Mouse (Mus musculus): ENCODE data around the gene Hbs1l. TPM values are rescaled to one million over a fixed set of nuclear protein-coding genes. Genes with fewer than 3 reads are reported as not detected.
"Not testable (repeated sequence)": the region's sequence is repeated elsewhere in the genome, so short reads cannot be mapped to it uniquely, and the experiment has no call there.

Gene Hbs1l
- total RNA-seq, 1 experiment from 2014 or later: 92.0 TPM

- peak; percentile 90 for ATAC-seq (replicated peaks; ENCODE audit: low read depth, poor library complexity, severe bottlenecking)
Observed at GRCm38 (mm10) chr10:21395426-21396139, 99.8 kb downstream of the Hbs1l start.

- ATAC-seq (replicated peaks; ENCODE audit: low read depth, poor library complexity, severe bottlenecking): not testable (repeated sequence)
Observed at GRCm38 (mm10) chr10:21398873-21399425, 103.2 kb downstream of the Hbs1l start.

DNA sequence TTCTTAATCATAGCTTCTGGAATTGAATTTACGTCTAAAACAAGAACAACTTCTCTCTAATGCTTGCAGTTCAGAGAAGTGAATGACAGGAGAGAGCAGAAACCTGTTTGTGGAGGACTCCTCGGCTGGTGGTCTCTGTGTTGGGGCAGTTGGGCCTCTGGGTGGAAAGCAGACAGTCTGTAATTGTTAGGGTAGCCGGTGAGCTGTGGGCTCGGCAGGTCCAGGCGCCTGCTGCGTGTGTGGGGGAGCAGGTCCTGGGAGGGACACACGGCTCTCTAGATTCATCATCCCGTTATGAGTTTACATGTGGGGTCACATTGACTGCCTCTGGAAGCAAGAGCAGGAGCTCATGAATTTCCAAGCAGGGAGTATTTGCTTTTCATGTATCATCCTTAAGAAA lies 103.8 kb downstream of the Hbs1l start:
- ATAC-seq (replicated peaks; ENCODE audit: low read depth, poor library complexity, severe bottlenecking): no peak

GRCm38 (mm10) chr10:21400031-21400430 lies 104.3 kb downstream of the Hbs1l start:
- peak; percentile 33; the same call in 1 of the 2 replicates for ATAC-seq (replicated peaks; ENCODE audit: low read depth, poor library complexity, severe bottlenecking)

DNA sequence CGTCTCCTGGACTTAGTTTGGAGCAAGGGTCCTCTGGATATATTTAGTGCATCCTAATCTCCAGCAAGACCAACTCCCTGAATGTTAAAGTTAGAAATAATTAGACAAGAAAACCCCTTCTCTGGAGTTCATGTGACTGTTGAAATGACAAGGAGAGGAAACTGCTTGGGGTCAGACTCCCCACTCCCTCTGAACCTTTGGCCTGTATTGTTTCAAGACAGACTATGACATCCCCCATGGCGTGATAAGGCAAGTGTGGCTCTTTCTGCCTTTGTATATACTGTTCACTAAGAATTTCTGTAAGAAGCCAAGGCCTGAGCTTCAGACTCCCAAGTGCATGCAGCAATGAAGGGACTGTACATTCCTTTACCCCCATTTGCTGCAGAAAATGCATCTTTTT lies 104.7 kb downstream of the Hbs1l start:
- ATAC-seq (replicated peaks; ENCODE audit: low read depth, poor library complexity, severe bottlenecking): no peak

DNA sequence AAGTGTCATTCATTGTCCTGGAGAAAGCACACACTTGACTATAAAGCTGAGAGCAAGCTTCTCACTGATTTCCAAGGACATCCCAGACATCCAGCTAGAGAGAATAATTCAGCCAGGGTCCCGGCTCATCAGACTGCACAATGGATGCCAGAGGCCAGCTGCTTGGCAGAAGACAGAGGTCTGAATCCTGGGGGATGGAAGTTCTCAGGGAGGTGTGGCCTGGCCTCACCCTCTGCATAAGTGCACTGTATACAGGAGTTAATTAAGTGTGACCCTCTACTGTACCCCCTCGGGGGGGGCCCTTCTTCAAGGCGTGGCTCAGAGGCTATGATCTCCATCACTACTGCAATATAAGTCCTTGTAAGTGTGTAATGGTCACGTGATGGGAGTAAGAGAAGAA lies 105.5 kb downstream of the Hbs1l start:
- ATAC-seq (replicated peaks; ENCODE audit: low read depth, poor library complexity, severe bottlenecking): no peak

GRCm38 (mm10) chr10:21404822-21405221 lies 109.0 kb downstream of the Hbs1l start:
- no peak for ATAC-seq (replicated peaks; ENCODE audit: low read depth, poor library complexity, severe bottlenecking)

GRCm38 (mm10) chr10:21405707-21406534 lies 110.1 kb downstream of the Hbs1l start:
- ATAC-seq (replicated peaks; ENCODE audit: low read depth, poor library complexity, severe bottlenecking): no peak

- no peak for ATAC-seq (replicated peaks; ENCODE audit: low read depth, poor library complexity, severe bottlenecking)
Observed at GRCm38 (mm10) chr10:21410711-21411110, 114.9 kb downstream of the Hbs1l start.

DNA sequence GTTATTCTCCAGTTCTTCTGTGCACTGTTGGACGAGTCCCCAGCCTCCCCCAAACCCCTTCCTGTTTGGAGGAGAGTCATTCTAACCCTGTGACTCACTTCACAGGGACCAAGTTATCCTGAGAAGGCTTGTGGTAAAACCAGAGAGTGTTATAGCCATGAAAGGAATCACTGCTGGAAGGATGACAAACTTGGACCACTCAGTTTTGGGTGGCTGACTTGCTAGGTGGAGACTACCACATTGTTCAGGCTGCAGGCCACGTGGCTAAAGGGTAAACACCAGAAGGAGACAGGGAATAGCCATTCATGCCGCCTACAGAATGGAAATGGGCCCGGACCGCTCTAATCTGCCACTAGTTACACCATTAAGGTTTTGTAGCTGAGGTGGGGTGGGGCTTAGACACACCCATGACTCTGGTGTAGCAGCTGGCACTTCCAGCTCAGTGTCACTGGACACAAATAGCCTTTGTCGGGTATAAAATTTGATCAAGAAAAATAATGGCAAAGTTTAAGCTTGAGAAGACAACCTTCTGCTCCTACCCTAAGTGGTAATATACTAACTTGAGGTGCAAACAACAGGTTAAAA lies 115.9 kb downstream of the Hbs1l start:
- no peak for ATAC-seq (replicated peaks; ENCODE audit: low read depth, poor library complexity, severe bottlenecking)

GRCm38 (mm10) chr10:21415031-21415430 lies 119.3 kb downstream of the Hbs1l start:
- ATAC-seq (replicated peaks; ENCODE audit: low read depth, poor library complexity, severe bottlenecking): no peak

DNA sequence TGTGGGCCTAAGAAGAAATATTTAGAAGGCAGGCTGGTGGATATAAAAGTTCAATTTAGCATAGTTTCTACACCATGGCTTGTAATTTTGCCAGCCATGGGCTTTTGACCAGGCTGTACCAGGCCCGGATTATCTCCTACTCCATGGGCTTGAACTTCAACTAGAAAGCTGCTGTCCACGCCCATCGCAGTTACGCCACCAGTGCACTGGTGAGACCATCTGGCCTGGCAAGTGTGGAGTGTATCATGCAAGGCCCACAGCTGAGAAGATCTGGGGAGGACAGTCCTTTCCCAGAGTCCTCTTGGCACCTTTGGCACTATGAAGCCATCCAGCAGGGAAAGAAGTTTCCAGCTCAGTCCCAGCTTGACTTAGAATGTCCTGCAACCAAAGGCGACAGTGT lies 120.4 kb downstream of the Hbs1l start:
- ATAC-seq (replicated peaks; ENCODE audit: low read depth, poor library complexity, severe bottlenecking): no peak

Other genes starting within 250 kb of the Hbs1l start
- 415 and 490 TPM in 2 replicates for gene Myb, start 135.0 kb upstream of the Hbs1l start, total RNA-seq (2017)
- gene Aldh8a1, start 81.3 kb downstream of the Hbs1l start, total RNA-seq (2017): not detected in 2 replicates